Mouse (Mus musculus) forebrain, embryonic 13.5 days (tissue): ENCODE data around the gene Cacna1s. TPM values are rescaled to one million over a fixed set of nuclear protein-coding genes. Genes with fewer than 3 reads are reported as not detected.

Experiments
- ATAC-seq: fragments of 200-750 bp; cut with Nextera tagmentation; 2 replicates; pipeline ENCODE4 v1.8.0; 2017
- H3K27ac ChIP-seq: fragments of 300-500 bp; sonication (generic); 2 replicates; pipeline ENCODE4 v1.5.1; 2015; ENCODE audit warnings: inconsistent platforms, mild to moderate bottlenecking, moderate library complexity
- H3K27me3 ChIP-seq: fragments of 300-500 bp; sonication (generic); 2 replicates; pipeline ENCODE4 v1.6.1; 2015; ENCODE audit warnings: mild to moderate bottlenecking, inconsistent platforms
- H3K36me3 ChIP-seq: fragments of 300-500 bp; sonication (generic); 2 replicates; pipeline ENCODE4 v1.6.1; 2015; ENCODE audit warnings: mild to moderate bottlenecking, inconsistent platforms; ENCODE audit not compliant: poor library complexity, severe bottlenecking
- H3K4me1 ChIP-seq: fragments of 300-500 bp; sonication (generic); 2 replicates; pipeline ENCODE4 v1.6.1; 2015; ENCODE audit warnings: inconsistent platforms
- H3K4me2 ChIP-seq: fragments of 300-500 bp; sonication (generic); 2 replicates; pipeline ENCODE4 v1.6.1; 2015; ENCODE audit warnings: inconsistent platforms, mild to moderate bottlenecking, moderate library complexity
- H3K4me3 ChIP-seq: fragments of 300-500 bp; sonication (generic); 2 replicates; pipeline ENCODE4 v1.5.1; 2015; ENCODE audit warnings: mild to moderate bottlenecking, inconsistent platforms
- H3K9ac ChIP-seq: fragments of 300-500 bp; sonication (generic); 2 replicates; pipeline ENCODE4 v1.6.1; 2015; ENCODE audit warnings: mild to moderate bottlenecking, inconsistent platforms
- H3K9me3 ChIP-seq: fragments of 300-500 bp; sonication (generic); replicated peaks from 2 replicates; pipeline ENCODE4 v1.6.1; 2016; ENCODE audit warnings: inconsistent platforms
- WGBS: fragments of 180-500 bp; shearing (Covaris S2); methylation state at CpG from one replicate; pipeline ENCODE4 v1.1.7; 2015; 5-methylcytosine and 5-hydroxymethylcytosine counted together
- polyA plus RNA-seq: library from polyadenylated mRNA; unstranded; fragments of >200 nt; fragmentation: Nextera tagmentation; extraction: Ambion mirVana; gene quantifications from 2 replicates; pipeline ENCODE4 v1.2.1, GENCODE M21; 2015

Gene Cacna1s
- polyA plus RNA-seq, 1 experiment from 2014 or later, result not detected

DNA sequence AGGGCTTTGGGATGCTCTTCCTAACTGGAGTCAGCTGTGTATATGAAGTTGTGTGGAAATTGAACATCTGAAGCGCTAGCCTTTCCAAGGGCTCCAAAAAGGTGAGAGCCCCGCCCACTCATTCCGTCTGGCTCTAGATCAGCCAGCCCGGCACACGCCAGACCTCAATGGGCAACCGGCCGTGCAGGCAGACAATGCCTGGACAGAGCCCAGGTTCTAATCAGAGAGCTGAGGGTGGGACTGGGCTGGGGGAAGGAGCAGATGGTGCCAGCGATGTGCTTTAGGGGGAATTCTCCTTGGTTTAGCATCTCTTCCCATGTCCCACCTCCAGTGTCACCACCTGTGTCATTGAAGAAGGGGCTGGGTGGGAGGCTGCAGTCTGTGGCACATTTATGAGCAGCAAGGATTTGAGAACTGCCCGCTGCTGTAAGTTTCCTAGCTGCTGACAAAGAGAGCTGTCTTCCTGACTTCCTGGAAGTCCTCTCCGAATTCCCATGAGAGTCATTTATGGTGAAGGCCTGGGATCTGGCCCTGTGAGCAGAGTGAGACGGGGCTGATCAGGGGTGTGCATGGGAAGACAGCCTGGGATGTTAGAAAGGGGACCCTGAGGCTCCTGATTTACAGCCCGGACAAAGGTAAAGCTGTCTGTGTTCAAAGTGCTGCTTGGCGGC is 81.2 kb downstream of the Cacna1s start:
- H3K36me3 ChIP-seq, result no peaks in the 10 kb centered on the region
- ATAC-seq, result peak; percentile 14
- H3K4me2 ChIP-seq, result peak overlapping the region; percentile 75
- peak overlapping the region; percentile 89 for H3K4me3 ChIP-seq
- peaks cover 4% of the 10 kb centered on the region; the same call in 1 of the 2 replicates for H3K27me3 ChIP-seq
- H3K27ac ChIP-seq, result peak overlapping the region; percentile 95
- H3K4me1 ChIP-seq, result peaks cover 84% of the 10 kb centered on the region
- WGBS, result 23% methylated on average over 13 of the region's 13 CpGs
- peak overlapping the region; percentile 97 for H3K9ac ChIP-seq
- no peaks in the 10 kb centered on the region for H3K9me3 ChIP-seq

DNA sequence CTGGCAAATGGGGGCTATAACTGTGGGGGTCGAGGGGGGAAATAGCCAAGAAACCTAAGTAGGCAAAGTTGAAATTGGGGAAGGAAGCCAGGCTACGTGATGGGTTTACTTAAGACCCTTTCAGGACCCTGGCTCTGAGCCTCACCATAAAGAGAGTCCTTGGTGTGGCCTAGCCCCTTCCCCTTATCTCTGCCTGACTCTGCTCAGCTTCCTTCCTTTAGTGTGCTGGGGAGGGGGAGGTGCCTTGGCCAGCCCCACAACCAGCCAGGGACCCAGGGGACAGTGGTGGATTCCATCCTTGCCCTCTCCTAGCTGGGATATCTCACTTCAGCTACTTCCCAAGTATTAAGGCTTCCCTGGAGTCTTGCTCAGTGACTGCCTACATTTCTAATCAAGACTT is 82.0 kb downstream of the Cacna1s start:
- Histone ChIP-seq H3K36me3 (no peaks in the 10 kb centered on the region), H3K4me3 (peak overlapping the region; percentile 89), H3K27ac (peak overlapping the region; percentile 95; the same call in 1 of the 2 replicates), H3K4me1 (peaks cover 86% of the 10 kb centered on the region), H3K9me3 (no peaks in the 10 kb centered on the region), H3K9ac (peak overlapping the region; percentile 97), H3K27me3 (no peaks in the 10 kb centered on the region), H3K4me2 (peak overlapping the region; percentile 75)
- ATAC-seq, result no peak
- 71% methylated on average over 2 of the region's 2 CpGs for WGBS

DNA sequence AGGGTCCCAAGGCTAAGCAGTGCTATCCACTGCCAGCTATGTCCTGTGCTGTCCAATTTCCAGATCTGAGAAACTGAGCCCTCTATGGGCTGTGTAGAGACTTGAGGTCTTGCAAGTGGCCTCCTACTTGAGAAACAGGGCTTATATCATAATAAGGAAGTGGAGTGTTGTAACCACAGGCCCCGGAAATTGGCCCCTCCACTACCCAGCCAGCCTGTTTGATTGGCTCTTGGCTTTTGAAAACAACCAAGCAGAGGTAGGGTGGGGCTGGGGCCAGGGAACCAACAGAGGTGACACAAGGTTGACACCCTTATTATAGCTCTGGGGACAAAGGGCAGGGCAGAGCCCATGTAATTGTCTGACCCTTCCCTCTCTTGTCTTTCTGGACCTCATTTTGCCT is 82.5 kb downstream of the Cacna1s start:
- no peak overlapping the region; the same call in 1 of the 2 replicates for H3K27ac ChIP-seq
- ATAC-seq, result no peak
- H3K27me3 ChIP-seq, result no peaks in the 10 kb centered on the region
- H3K4me2 ChIP-seq, result peak overlapping the region; percentile 75
- H3K9ac ChIP-seq, result no peak overlapping the region
- H3K4me1 ChIP-seq, result peaks cover 89% of the 10 kb centered on the region
- peak overlapping the region; percentile 89; the same call in 1 of the 2 replicates for H3K4me3 ChIP-seq
- H3K9me3 ChIP-seq, result no peaks in the 10 kb centered on the region
- no peaks in the 10 kb centered on the region for H3K36me3 ChIP-seq
- 74% methylated on average over 1 of the region's 1 CpGs for WGBS

DNA sequence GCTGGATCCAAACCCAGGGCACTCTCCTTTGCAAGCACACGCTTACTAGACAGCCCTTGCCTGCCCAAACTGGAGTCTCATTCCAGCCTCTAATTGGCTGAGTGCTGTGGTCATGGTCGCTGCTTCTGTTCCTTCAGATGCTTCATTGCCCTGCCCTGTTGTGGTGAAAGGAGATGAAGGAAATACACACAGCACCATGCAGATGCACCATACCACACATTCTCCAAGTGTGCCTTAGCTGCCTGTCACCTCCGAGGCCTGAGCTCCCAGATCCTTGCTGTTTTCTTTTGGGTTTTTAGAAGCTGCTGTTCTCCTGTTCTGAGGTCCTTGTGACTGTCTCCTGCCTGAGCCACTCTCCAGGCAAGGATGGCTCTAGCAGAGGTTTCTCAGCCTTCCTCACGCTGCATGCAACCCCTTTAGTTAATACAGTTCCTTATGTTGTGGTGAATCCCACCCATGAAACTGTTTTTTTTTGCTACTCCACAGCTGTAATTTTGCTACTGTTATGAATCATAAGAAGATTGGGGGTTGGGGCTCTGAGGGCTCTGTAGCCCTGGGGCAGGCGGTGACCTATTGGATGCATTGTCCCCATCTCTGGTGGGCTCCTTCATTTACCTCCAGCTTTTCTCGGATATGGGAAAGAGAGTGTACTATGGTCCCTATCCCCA is 83.4 kb downstream of the Cacna1s start:
- H3K4me2 ChIP-seq, result peak overlapping the region; percentile 75
- H3K9me3 ChIP-seq, result no peaks in the 10 kb centered on the region
- H3K36me3 ChIP-seq, result no peaks in the 10 kb centered on the region
- no peak overlapping the region for H3K4me3 ChIP-seq
- H3K4me1 ChIP-seq, result peaks cover 90% of the 10 kb centered on the region
- WGBS, result 72% methylated on average over 6 of the region's 6 CpGs
- no peak for ATAC-seq
- H3K9ac ChIP-seq, result peak overlapping the region; percentile 23; the same call in 1 of the 2 replicates
- no peaks in the 10 kb centered on the region for H3K27me3 ChIP-seq
- H3K27ac ChIP-seq, result peak overlapping the region; percentile 4; the same call in 1 of the 2 replicates

DNA sequence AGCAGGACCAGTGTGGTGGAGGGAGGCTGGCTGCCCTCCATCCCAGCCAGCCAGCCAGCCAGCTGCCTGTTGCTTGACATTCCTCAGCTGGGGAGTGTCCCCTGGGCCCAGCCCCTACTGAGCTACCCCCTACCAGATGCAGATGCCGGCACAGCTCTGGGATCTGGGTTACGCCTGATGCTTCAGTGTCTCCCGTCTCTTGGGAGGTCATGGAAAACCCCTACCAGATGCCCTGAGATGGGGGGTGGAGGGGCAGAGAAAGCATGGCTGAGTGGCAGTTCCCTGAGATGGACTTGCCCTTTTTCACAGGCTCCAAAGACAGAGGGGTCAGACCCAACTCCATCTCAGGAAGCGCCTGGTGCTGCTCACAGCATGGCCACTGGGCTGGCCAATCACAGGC is 84.0 kb downstream of the Cacna1s start:
- H3K4me3 ChIP-seq, result no peak overlapping the region
- H3K9me3 ChIP-seq, result no peaks in the 10 kb centered on the region
- no peaks in the 10 kb centered on the region for H3K36me3 ChIP-seq
- peak overlapping the region; percentile 75 for H3K4me2 ChIP-seq
- peak overlapping the region; percentile 23; the same call in 1 of the 2 replicates for H3K9ac ChIP-seq
- 50% methylated on average over 4 of the region's 4 CpGs for WGBS
- no peak for ATAC-seq
- H3K27ac ChIP-seq, result 0 out of 2 replicates have a peak overlapping the region, but pooled peaks have one; percentile 79
- peaks cover 95% of the 10 kb centered on the region for H3K4me1 ChIP-seq
- H3K27me3 ChIP-seq, result no peaks in the 10 kb centered on the region

DNA sequence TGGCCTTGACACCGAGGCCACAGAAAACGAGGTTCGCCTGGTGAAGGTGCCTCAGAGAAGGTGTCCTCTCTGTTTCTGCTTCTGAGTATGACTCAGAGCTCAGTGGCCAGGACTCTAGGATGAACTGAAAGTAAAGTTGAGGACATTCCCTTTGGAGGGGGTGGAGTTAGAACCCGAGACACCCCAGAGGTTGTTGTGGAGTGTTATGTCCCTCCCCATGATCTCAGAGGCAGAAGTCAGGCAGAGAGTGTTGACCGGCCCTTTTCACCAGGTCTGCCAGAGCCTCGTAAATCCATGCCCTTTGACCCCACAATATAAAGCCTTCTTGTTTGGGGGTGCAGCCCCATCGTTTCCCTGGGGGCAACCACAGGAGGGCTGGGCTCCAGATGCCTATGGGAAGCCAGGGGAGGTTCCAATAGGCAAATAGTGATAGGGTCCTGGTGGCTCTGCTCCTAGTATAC is 84.6 kb downstream of the Cacna1s start:
- Histone ChIP-seq H3K4me2 (peak overlapping the region; percentile 75), H3K4me1 (peaks cover 98% of the 10 kb centered on the region), H3K27ac (peak overlapping the region; percentile 79), H3K36me3 (no peaks in the 10 kb centered on the region), H3K4me3 (peak overlapping the region; percentile 9; the same call in 1 of the 2 replicates), H3K9ac (peak overlapping the region; percentile 28), H3K27me3 (no peaks in the 10 kb centered on the region), H3K9me3 (no peaks in the 10 kb centered on the region)
- WGBS, result 34% methylated on average over 7 of the region's 7 CpGs
- ATAC-seq, result no peak

DNA sequence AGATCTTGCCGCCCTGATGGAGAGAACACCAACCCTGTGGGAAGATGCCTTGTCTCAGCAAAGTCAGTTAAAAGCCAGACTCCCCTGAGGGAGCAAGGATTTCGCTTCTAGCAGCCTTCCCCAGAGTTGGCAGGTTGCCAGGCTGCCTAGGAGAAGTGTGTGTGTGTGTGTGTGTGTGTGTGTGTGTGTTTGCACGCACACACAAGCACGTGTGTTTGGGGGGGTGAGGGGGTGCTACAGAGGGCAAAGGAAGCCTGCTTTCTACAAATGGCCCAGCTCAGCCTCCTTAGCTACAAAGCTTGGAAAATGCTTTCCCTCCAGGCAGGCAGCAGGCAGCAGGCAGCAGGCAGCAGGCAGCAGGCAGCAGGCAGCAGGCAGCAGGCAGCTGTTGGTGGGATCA is 85.0 kb downstream of the Cacna1s start:
- H3K4me3 ChIP-seq, result 0 out of 2 replicates have a peak overlapping the region, but pooled peaks have one; percentile 9
- peaks cover 99% of the 10 kb centered on the region for H3K4me1 ChIP-seq
- peak overlapping the region; percentile 38 for H3K9ac ChIP-seq
- no peaks in the 10 kb centered on the region for H3K9me3 ChIP-seq
- ATAC-seq, result peak; percentile 5; the same call in 1 of the 2 replicates
- no peaks in the 10 kb centered on the region for H3K36me3 ChIP-seq
- WGBS, result 1% methylated on average over 4 of the region's 4 CpGs
- peak overlapping the region; percentile 75 for H3K4me2 ChIP-seq
- no peaks in the 10 kb centered on the region for H3K27me3 ChIP-seq
- peak overlapping the region; percentile 79 for H3K27ac ChIP-seq

DNA sequence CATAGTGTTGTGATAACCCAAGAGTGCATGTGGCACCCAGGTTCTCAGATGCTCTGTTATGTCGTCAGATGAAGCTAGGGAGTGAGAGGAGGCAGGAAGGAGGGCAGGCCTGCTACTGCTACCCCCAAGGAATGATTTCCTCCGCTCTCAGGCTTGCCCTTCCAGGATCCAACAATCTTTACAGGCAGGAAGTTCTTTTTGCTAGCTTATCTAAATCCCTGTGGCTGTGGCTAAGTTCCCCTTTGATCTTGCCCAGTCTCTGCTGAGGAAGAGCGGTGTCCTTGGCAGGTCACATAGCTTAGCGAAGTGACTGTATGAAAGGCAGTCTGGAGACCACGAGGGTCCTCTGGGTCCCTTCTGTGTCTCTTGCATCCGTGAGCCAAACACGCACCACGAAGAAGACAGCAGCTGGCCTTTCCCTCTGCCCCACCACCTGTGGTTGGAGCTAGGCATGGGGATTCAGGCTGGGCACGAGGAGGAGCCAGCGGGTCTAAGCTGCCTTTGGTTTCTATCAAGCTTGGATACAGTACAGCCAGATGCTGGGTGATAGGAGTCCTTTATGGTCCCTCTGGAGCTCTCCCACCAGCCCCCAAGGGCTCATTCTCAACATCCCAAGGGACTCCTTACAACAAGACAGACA is 85.8 kb downstream of the Cacna1s start:
- Histone ChIP-seq H3K9ac (0 out of 2 replicates have a peak overlapping the region, but pooled peaks have one; percentile 38), H3K36me3 (no peaks in the 10 kb centered on the region), H3K27me3 (no peaks in the 10 kb centered on the region), H3K4me1 (peaks cover 100% of the 10 kb centered on the region), H3K4me3 (peak overlapping the region; percentile 9; the same call in 1 of the 2 replicates), H3K27ac (peak overlapping the region; percentile 79), H3K9me3 (no peaks in the 10 kb centered on the region), H3K4me2 (peak overlapping the region; percentile 75)
- WGBS, result 49% methylated on average over 10 of the region's 10 CpGs
- no peak for ATAC-seq

DNA sequence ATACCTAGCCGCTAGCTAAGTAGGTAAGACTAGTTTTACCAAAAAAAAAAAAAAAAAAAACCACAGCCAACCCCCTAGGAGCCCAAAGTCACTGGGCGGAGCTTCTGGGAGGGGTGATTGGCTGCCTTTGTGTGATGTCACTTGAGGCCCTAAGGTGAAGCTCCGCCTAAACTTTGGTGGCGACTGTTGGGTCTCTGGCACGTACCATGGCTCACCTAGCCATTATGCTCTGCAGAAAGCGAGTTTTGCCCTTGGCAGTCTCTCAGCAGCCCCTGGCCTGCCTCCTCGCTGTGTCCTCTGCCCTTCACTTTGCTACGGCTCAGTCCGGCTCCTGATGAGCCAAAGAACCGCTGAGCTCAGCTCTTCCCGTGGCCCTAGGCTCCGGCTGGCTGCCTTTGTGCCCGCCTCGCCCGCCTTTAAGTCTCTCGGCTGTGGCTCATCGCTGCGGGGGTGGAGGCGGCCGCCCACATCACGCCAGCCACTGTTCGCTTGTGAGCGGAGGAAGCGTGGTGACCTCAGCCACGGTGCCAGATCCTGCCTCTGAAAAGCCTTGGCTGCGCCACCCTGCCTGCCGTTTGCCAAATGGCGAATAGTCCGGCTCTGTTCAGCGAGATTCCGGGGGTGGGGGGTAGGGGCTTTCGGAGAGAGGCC is 87.6 kb downstream of the Cacna1s start:
- 1% methylated on average over 32 of the region's 32 CpGs for WGBS
- Histone ChIP-seq H3K27me3 (no peaks in the 10 kb centered on the region), H3K27ac (peak overlapping the region; percentile 69), H3K9me3 (no peaks in the 10 kb centered on the region), H3K9ac (peak overlapping the region; percentile 79), H3K4me1 (peaks cover 93% of the 10 kb centered on the region), H3K4me2 (peak overlapping the region; percentile 87), H3K36me3 (peaks cover 9% of the 10 kb centered on the region), H3K4me3 (peak overlapping the region; percentile 49)
- peak; percentile 52 for ATAC-seq

DNA sequence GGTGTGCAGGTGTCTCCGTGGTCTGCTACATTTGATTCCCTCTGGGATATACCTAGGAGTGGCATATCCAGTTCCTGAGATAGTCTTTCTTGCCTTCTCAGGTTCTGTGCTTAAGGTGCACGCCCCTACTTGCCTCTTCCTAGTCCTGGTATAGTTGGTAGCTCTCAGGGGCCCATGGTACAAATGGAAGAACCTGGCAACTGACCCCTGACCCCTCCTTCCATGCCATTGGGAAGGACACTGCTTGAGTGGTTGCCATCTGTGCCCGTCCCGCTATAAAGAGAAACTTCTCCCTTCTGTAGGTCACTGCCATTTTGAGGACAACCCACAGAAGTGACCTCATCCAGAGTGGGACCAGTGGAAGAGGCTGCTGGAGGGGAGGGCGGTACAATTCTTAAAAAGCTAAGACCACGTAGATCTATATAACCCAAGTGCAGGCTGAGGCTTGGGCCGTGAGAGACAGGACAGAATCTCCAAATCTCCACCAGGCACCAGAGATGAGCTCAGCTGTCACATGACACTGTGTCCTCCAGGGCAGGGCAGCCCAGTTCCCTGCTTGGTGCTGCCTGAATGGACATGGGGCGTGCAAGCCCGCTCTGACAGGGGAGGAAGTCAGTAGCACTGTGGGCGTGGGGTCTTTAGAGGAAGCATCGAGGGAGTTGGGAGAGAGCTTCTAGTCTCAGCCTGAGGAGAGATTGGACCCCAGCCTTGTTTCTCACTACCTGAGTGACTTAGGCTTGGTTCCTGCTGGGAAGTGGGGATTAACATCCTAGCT is 88.8 kb downstream of the Cacna1s start:
- Histone ChIP-seq H3K9me3 (no peaks in the 10 kb centered on the region), H3K27me3 (no peaks in the 10 kb centered on the region), H3K4me1 (peaks cover 80% of the 10 kb centered on the region), H3K27ac (peak overlapping the region; percentile 76; the same call in 1 of the 2 replicates), H3K9ac (no peak overlapping the region), H3K4me2 (peak overlapping the region; percentile 28; the same call in 1 of the 2 replicates), H3K4me3 (no peak overlapping the region), H3K36me3 (peaks cover 22% of the 10 kb centered on the region)
- ATAC-seq, result no peak
- WGBS, result 88% methylated on average over 11 of the region's 11 CpGs

DNA sequence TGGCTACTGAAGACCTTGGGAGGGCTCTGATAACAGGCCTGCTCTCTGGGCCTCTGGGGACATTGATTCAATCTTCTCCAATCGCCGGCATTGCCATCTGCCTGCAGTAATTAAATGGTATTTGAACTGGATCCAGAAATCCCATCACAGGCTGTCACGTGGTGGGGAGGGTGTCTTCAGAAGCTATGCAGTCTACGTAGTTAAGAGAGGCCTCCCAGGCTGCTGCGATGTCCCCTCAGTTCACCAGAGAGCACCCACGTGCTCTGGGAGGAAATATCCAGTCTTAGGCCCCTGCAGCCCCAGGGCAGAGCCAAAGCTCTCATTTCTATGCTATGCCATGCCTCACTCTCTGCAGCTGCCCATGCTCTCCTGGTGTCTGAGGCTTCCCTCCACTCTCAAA is 89.8 kb downstream of the Cacna1s start:
- ATAC-seq, result peak; percentile 36; the same call in 1 of the 2 replicates
- Histone ChIP-seq H3K36me3 (peaks cover 30% of the 10 kb centered on the region), H3K9me3 (no peaks in the 10 kb centered on the region), H3K27me3 (no peaks in the 10 kb centered on the region), H3K4me1 (peaks cover 70% of the 10 kb centered on the region), H3K4me3 (no peak overlapping the region), H3K9ac (0 out of 2 replicates have a peak overlapping the region, but pooled peaks have one; percentile 10), H3K4me2 (peak overlapping the region; percentile 28; the same call in 1 of the 2 replicates), H3K27ac (peak overlapping the region; percentile 76)
- 15% methylated on average over 6 of the region's 6 CpGs for WGBS
